Mouse (Mus musculus) erythroblast, embryonic 14.5 days (primary cell): Measurements from ENCODE around the gene Lpp.

Source experiments
- GATA1 ChIP-seq: IDR thresholded peaks from 2 replicates; pipeline ENCODE4 v1.6.1; 2012; ENCODE audit warnings: low read length, inconsistent platforms, mixed read lengths
- TAL1 ChIP-seq: IDR thresholded peaks from 3 replicates; pipeline ENCODE4 v1.6.1; 2012; ENCODE audit warnings: low read length, inconsistent platforms, mixed read lengths

GRCm38 (mm10) chr16:24595493-24595892 is 202.2 kb downstream of the Lpp start:
- TF ChIP-seq GATA1 (no peak), TAL1 (no peak)
